Mouse (Mus musculus): ENCODE results near the gene Pram1. TPM values are rescaled to one million over a fixed set of nuclear protein-coding genes. Genes with fewer than 3 reads are reported as not detected.

Gene Pram1
- polyA plus RNA-seq, 1 experiment from 2014 or later: 0.69 TPM

DNA sequence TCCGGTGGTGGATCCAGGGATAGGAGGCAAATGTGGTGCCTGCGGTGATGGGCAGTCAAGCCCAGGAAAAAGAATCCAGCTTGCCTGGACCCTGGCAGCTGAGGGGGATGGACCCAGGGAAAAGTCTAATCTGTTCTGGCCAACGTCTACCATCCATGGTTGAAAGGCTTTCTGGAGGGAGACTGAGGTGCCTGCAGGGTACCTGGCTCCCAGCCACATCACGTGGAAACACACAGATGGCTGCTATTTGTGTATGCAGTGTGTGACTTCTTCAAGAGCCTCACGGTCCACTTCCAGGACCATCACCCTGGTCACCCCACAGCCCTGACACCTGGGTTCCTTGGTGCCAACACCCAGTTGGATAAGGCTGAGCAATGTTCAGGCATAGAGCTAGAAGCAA, 6.1 kb upstream of the Pram1 start:
- WGBS: 72% methylated on average over 5 of the region's 5 CpGs
- Histone ChIP-seq H3K9me3 (ENCODE audit: control insufficient read depth, low read length) (no peaks in the 10 kb centered on the region), H3K9ac (ENCODE audit: low read length) (no peak overlapping the region), H3K27ac (replicated peaks in 1 of 2; ENCODE audit: control insufficient read depth in 1 of 2, insufficient read depth in 1 of 2, low read depth in 2 of 2, low read length in 2 of 2) (no peak overlapping the region), H3K4me3 (ENCODE audit: control insufficient read depth in 1 of 2, insufficient read depth in 1 of 2, low read depth in 1 of 2, low read length in 2 of 2) (no peak overlapping the region), H3K4me2 (ENCODE audit: low read length) (no peak overlapping the region), H3K27me3 (ENCODE audit: control insufficient read depth, insufficient read depth, low read length) (no peaks in the 10 kb centered on the region), H3K4me1 (ENCODE audit: control insufficient read depth in 2 of 2, insufficient read depth in 2 of 2, low read length in 2 of 2) (peaks cover 11 to 15% of the 10 kb centered on the region in 2 experiments), H3K36me3 (ENCODE audit: control insufficient read depth, insufficient read depth, low read length) (peaks cover 24% of the 10 kb centered on the region)
- ATAC-seq (ENCODE audit: insufficient number of reproducible peaks, insufficient read depth, low FRiP score, low read depth): no peak

DNA sequence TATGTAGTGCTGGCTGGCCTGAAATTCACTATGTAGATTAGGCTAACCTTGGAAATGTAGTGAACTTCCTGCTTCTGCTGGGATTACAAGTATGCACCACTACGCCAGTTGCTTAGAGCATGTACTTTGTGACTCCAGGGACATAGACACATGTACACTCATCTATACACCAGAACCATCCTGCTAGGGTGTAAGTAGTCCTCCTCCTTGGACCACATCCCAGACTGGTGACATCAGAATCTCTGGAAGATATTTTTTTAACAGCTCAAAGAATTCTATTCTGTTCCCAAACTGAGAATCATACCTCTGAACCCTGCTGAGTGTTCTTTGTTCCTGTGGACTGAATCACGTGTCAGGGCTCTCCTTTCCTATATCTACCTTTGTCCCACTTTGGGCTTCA, 818 bp upstream of the Pram1 start:
- Histone ChIP-seq H3K4me2 (ENCODE audit: low read length) (no peak overlapping the region), H3K36me3 (ENCODE audit: control insufficient read depth, insufficient read depth, low read length) (peaks cover 29% of the 10 kb centered on the region), H3K4me3 (ENCODE audit: control insufficient read depth in 1 of 2, insufficient read depth in 1 of 2, low read depth in 1 of 2, low read length in 2 of 2) (no peak overlapping the region), H3K27ac (replicated peaks in 1 of 2; ENCODE audit: control insufficient read depth in 1 of 2, insufficient read depth in 1 of 2, low read depth in 2 of 2, low read length in 2 of 2) (no peak overlapping the region), H3K9ac (ENCODE audit: low read length) (no peak overlapping the region), H3K4me1 (ENCODE audit: control insufficient read depth in 2 of 2, insufficient read depth in 2 of 2, low read length in 2 of 2) (no peaks in the 10 kb centered on the region), H3K27me3 (ENCODE audit: control insufficient read depth, insufficient read depth, low read length) (no peaks in the 10 kb centered on the region), H3K9me3 (ENCODE audit: control insufficient read depth, low read length) (no peaks in the 10 kb centered on the region)
- WGBS: 72% methylated on average over 2 of the region's 2 CpGs
- ATAC-seq (ENCODE audit: insufficient number of reproducible peaks, insufficient read depth, low FRiP score, low read depth): no peak

DNA sequence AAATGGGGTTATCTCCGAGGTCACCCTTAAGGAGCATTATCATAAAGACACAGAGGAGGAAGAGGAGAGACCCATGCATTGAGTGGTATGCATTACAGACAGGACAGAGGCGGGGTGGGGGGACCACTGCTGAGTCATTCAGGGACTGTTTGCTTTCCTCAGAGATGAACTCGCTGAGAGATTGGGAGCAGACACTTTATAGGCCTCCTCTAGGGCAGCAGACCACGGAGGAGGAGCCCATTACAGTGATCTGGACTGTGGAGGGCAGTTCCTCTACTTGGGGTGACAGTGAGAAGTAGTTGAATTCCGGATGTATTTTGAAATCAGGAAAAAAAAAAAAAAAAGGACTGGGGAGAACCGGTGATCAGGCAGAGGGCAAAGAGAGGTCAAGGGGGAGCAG, 1.9 kb downstream of the Pram1 start:
- WGBS: 40% methylated on average over 6 of the region's 6 CpGs

GRCm38 (mm10) chr17:33644068-33644467, 6.2 kb downstream of the Pram1 start:
- no peak overlapping the region for H3K27ac ChIP-seq (replicated peaks in 1 of 2; ENCODE audit: control insufficient read depth in 1 of 2, insufficient read depth in 1 of 2, low read depth in 2 of 2, low read length in 2 of 2)
- 91% methylated on average over 4 of the region's 4 CpGs for WGBS

More for the DNA sequence above, 1.9 kb downstream of the Pram1 start:
- Histone ChIP-seq H3K36me3 (ENCODE audit: control insufficient read depth, insufficient read depth, low read length) (peaks cover 50% of the 10 kb centered on the region), H3K4me3 (ENCODE audit: control insufficient read depth in 1 of 2, insufficient read depth in 1 of 2, low read depth in 1 of 2, low read length in 2 of 2) (no peak overlapping the region), H3K9me3 (ENCODE audit: control insufficient read depth, low read length) (no peaks in the 10 kb centered on the region), H3K4me1 (ENCODE audit: control insufficient read depth in 2 of 2, insufficient read depth in 2 of 2, low read length in 2 of 2) (no peaks in the 10 kb centered on the region), H3K27ac (replicated peaks in 1 of 2; ENCODE audit: control insufficient read depth in 1 of 2, insufficient read depth in 1 of 2, low read depth in 2 of 2, low read length in 2 of 2) (no peak overlapping the region), H3K27me3 (ENCODE audit: control insufficient read depth, insufficient read depth, low read length) (no peaks in the 10 kb centered on the region), H3K9ac (ENCODE audit: low read length) (no peak overlapping the region), H3K4me2 (ENCODE audit: low read length) (no peak overlapping the region)
- no peak for ATAC-seq (ENCODE audit: insufficient number of reproducible peaks, insufficient read depth, low FRiP score, low read depth)

DNA sequence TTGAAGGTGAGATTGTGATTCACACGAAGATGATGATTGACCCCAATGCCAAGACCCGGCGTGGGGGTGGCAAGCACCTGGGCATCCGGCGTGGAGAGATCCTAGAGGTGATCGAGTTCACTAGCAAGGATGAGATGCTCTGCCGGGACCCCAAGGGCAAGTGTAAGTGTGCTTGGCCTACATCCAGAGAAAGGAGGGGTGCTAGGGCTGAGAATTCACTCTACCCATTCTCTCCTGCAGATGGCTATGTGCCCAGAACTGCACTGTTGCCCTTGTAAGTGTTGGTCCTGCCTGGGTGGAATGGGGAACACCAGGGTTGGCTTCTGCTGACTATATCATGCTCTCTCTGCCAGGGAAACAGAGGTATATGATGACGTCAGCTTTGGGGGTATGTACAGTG, 7.2 kb downstream of the Pram1 start:
- WGBS: 86% methylated on average over 8 of the region's 8 CpGs

More at GRCm38 (mm10) chr17:33644068-33644467, 6.2 kb downstream of the Pram1 start:
- H3K4me3 ChIP-seq (ENCODE audit: control insufficient read depth in 1 of 2, insufficient read depth in 1 of 2, low read depth in 1 of 2, low read length in 2 of 2): no peak overlapping the region
- no peak for ATAC-seq (ENCODE audit: insufficient number of reproducible peaks, insufficient read depth, low FRiP score, low read depth)
- peaks cover 82% of the 10 kb centered on the region for H3K36me3 ChIP-seq (ENCODE audit: control insufficient read depth, insufficient read depth, low read length)
- H3K9me3 ChIP-seq (ENCODE audit: control insufficient read depth, low read length): no peaks in the 10 kb centered on the region
- no peak overlapping the region for H3K9ac ChIP-seq (ENCODE audit: low read length)
- no peak overlapping the region for H3K4me2 ChIP-seq (ENCODE audit: low read length)
- no peaks in the 10 kb centered on the region for H3K4me1 ChIP-seq (ENCODE audit: control insufficient read depth in 2 of 2, insufficient read depth in 2 of 2, low read length in 2 of 2)
- H3K27me3 ChIP-seq (ENCODE audit: control insufficient read depth, insufficient read depth, low read length): no peaks in the 10 kb centered on the region

DNA sequence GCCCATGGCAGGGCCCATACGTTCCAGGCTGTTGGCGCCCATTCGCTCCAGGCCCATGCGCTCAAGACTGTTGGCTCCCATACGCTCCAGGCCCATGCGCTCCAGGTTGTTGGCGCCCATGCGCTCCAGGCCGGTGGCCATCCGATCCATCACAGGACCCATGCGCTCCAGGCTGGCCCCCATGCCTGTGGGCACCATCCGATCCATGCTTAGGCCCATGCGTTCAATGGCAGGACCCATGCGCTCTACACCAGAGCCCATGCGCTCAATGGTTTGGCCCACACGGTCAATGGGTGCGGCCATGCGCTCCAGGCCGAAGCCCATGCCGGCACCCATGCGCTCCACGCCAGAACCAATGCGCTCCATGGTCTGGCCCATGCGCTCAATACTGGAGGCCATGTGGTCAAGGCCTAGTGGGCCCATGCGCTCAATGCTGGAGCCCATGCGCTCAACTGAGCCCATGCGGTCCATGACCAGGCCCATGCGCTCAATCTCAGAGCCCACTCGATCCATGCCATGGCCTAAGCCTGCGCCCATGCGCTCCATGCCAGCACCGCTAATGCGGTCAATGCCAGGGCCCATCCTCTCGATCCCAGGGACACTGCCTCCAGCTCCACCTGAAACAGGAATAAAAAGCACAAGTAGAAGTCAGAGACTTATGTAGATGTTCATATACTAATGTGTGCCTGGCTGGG, 12.1 kb downstream of the Pram1 start:
- 98% methylated on average over 34 of the region's 34 CpGs for WGBS
- no peak overlapping the region for H3K4me2 ChIP-seq (ENCODE audit: low read length)
- no peaks in the 10 kb centered on the region for H3K9me3 ChIP-seq (ENCODE audit: control insufficient read depth, low read length)
- no peak overlapping the region for H3K27ac ChIP-seq (replicated peaks in 1 of 2; ENCODE audit: control insufficient read depth in 1 of 2, insufficient read depth in 1 of 2, low read depth in 2 of 2, low read length in 2 of 2)
- H3K27me3 ChIP-seq (ENCODE audit: control insufficient read depth, insufficient read depth, low read length): no peaks in the 10 kb centered on the region
- peaks cover 99% of the 10 kb centered on the region for H3K36me3 ChIP-seq (ENCODE audit: control insufficient read depth, insufficient read depth, low read length)
- H3K9ac ChIP-seq (ENCODE audit: low read length): no peak overlapping the region
- no peak overlapping the region for H3K4me3 ChIP-seq (ENCODE audit: control insufficient read depth in 1 of 2, insufficient read depth in 1 of 2, low read depth in 1 of 2, low read length in 2 of 2)
- ATAC-seq (ENCODE audit: insufficient number of reproducible peaks, insufficient read depth, low FRiP score, low read depth): peak; percentile 43; the same call in 1 of the 2 replicates
- no peaks in the 10 kb centered on the region for H3K4me1 ChIP-seq (ENCODE audit: control insufficient read depth in 2 of 2, insufficient read depth in 2 of 2, low read length in 2 of 2)

More for the DNA sequence above, 7.2 kb downstream of the Pram1 start:
- no peak for ATAC-seq (ENCODE audit: insufficient number of reproducible peaks, insufficient read depth, low FRiP score, low read depth)
- H3K4me1 ChIP-seq (ENCODE audit: control insufficient read depth in 2 of 2, insufficient read depth in 2 of 2, low read length in 2 of 2): no peaks in the 10 kb centered on the region
- no peak overlapping the region for H3K9ac ChIP-seq (ENCODE audit: low read length)
- H3K27me3 ChIP-seq (ENCODE audit: control insufficient read depth, insufficient read depth, low read length): no peaks in the 10 kb centered on the region
- peaks cover 87% of the 10 kb centered on the region for H3K36me3 ChIP-seq (ENCODE audit: control insufficient read depth, insufficient read depth, low read length)
- no peak overlapping the region for H3K4me2 ChIP-seq (ENCODE audit: low read length)
- no peak overlapping the region for H3K27ac ChIP-seq (replicated peaks in 1 of 2; ENCODE audit: control insufficient read depth in 1 of 2, insufficient read depth in 1 of 2, low read depth in 2 of 2, low read length in 2 of 2)
- H3K4me3 ChIP-seq (ENCODE audit: control insufficient read depth in 1 of 2, insufficient read depth in 1 of 2, low read depth in 1 of 2, low read length in 2 of 2): no peak overlapping the region
- H3K9me3 ChIP-seq (ENCODE audit: control insufficient read depth, low read length): no peaks in the 10 kb centered on the region

GRCm38 (mm10) chr17:33666813-33667212, 29.0 kb downstream of the Pram1 start:
- no peaks in the 10 kb centered on the region for H3K27me3 ChIP-seq (ENCODE audit: control insufficient read depth, insufficient read depth, low read length)
- WGBS: 32% methylated on average over 3 of the region's 3 CpGs
- ATAC-seq (ENCODE audit: insufficient number of reproducible peaks, insufficient read depth, low FRiP score, low read depth): no peak
- H3K4me2 ChIP-seq (ENCODE audit: low read length): no peak overlapping the region
- H3K36me3 ChIP-seq (ENCODE audit: control insufficient read depth, insufficient read depth, low read length): peaks cover 74% of the 10 kb centered on the region
- H3K9me3 ChIP-seq (ENCODE audit: control insufficient read depth, low read length): no peaks in the 10 kb centered on the region
- no peak overlapping the region for H3K9ac ChIP-seq (ENCODE audit: low read length)
- peaks cover 0 to 9% of the 10 kb centered on the region in 2 experiments; a peak in 1 of 4 replicates for H3K4me1 ChIP-seq (ENCODE audit: control insufficient read depth in 2 of 2, insufficient read depth in 2 of 2, low read length in 2 of 2)
- no peak overlapping the region for H3K4me3 ChIP-seq (ENCODE audit: control insufficient read depth in 1 of 2, insufficient read depth in 1 of 2, low read depth in 1 of 2, low read length in 2 of 2)
- peak overlapping the region; percentile 31 to 33; a peak in 1 of 4 replicates for H3K27ac ChIP-seq (replicated peaks in 1 of 2; ENCODE audit: control insufficient read depth in 1 of 2, insufficient read depth in 1 of 2, low read depth in 2 of 2, low read length in 2 of 2)

GRCm38 (mm10) chr17:33669681-33670080, 31.8 kb downstream of the Pram1 start:
- Histone ChIP-seq H3K27me3 (ENCODE audit: control insufficient read depth, insufficient read depth, low read length) (no peaks in the 10 kb centered on the region), H3K4me3 (ENCODE audit: control insufficient read depth in 1 of 2, insufficient read depth in 1 of 2, low read depth in 1 of 2, low read length in 2 of 2) (no peak overlapping the region), H3K9ac (ENCODE audit: low read length) (no peak overlapping the region), H3K4me2 (ENCODE audit: low read length) (no peak overlapping the region), H3K4me1 (ENCODE audit: control insufficient read depth in 2 of 2, insufficient read depth in 2 of 2, low read length in 2 of 2) (peaks cover 0 to 9% of the 10 kb centered on the region in 2 experiments; a peak in 1 of 4 replicates), H3K36me3 (ENCODE audit: control insufficient read depth, insufficient read depth, low read length) (peaks cover 47% of the 10 kb centered on the region), H3K9me3 (ENCODE audit: control insufficient read depth, low read length) (no peaks in the 10 kb centered on the region), H3K27ac (replicated peaks in 1 of 2; ENCODE audit: control insufficient read depth in 1 of 2, insufficient read depth in 1 of 2, low read depth in 2 of 2, low read length in 2 of 2) (no peak overlapping the region)
- no peak for ATAC-seq (ENCODE audit: insufficient number of reproducible peaks, insufficient read depth, low FRiP score, low read depth)
- 86% methylated on average over 3 of the region's 3 CpGs for WGBS

All from heart, embryonic 14.5 days (tissue).